Mouse (Mus musculus) left cerebral cortex, postnatal 14 days (tissue): ENCODE data around the gene Rimbp2. TPM values are rescaled to one million over a fixed set of nuclear protein-coding genes. Genes with fewer than 3 reads are reported as not detected.
A peak's percentile ranks its signal among the peaks of the same experiment; 100 is the strongest.
"Not testable (repeated sequence)": the region's sequence is repeated elsewhere in the genome, so short reads cannot be mapped to it uniquely, and the experiment has no call there.

ENCODE experiments used
- DNase-seq, 2 experiments: peaks; one replicate each; pipeline ENCODE4 v3.0.0; 2021 to 2022; ENCODE audit warnings: low spot score in 2 of 2, mixed read lengths in 1 of 2
- intact Hi-C: fragments of 180-260 bp; cut with DNase I; formaldehyde crosslinking; loops from one replicate; pipeline ENCODE4 v1.15.1; 2025
- total RNA-seq, 2 experiments: library from RNA; stranded (reverse); gene quantifications; 2 replicates each; pipeline ENCODE4 v1.2.3; 2021

Rimbp2 gene
- total RNA-seq, 2 experiments from 2014 or later: 135 to 155 TPM

DNA sequence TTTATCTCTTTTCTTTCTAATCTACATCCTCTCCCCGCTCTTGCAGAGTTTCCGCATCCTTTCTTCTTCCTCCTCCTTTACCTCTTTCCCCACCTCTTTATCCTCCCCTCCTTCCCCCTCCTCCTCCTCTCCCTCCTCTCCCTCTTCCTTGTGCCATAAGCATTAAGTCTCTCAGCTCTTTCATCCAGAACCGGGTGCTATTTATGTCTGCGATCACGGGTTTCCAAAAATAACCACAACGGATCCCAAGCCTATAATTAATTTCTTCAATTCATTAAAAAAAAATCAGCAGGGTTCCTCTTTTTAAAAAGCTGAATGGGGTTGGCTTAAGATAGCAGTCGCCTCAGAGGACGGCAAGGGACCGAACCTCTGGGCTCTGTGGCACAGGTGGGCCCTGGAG is 145.9 kb downstream of the Rimbp2 start:
- intact Hi-C loops: no loop called here
- no peak for DNase-seq

DNA sequence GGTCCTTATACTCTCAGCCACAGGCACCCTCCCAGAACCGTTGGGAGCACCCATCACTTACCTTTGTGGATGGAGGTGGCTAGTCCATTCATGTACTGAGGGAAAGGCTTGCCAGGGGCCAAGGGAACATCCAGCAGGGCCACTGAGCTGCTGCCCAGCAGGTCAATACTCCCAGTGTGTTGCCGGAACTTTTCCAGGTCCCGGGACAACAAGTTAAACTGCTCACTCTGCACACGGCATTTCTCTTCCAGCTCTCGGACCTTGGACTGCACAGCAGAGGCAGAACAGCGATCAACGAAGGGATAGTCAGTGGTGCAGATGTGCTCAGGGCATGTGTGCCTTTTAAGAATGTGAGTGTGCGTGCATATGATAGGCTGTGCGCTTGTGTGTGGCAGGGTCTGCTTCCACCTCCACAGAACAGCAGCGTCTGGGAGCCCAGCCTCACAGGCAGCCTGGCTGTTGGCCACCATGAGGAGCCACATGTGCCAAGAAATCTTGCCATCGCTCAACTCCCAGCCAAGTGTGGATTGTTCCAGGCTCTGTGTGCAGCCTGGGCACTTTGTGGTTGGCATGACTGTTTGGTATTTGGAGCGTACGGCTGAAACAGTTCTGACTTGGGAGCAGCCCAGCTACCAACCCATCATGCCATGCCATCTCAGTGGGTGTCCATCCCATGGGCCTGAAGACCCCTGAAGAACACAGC is 146.8 kb downstream of the Rimbp2 start:
- intact Hi-C loops: no loop called here
- peak; percentile 83 to 91 for DNase-seq

DNA sequence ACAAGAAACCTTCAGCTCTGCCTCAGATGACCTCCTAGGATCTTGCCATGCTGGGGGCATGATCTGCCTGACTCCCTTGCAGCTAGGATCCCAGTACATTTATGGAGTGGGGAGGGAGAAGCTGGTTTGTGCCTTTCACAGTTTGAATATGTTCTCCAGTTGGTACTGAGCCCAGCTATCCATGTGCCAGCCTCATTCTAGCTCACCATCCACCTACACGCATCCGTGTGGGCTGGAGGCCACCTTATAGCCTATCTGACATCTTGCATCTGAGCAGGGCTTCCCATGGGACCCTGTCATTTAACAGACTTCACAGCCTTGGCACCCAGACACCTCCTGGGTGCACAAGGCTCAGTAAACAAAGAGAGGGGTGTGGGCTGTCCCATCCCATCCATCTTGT is 148.2 kb downstream of the Rimbp2 start:
- DNase-seq: no peak
- intact Hi-C loops: no loop called here

DNA sequence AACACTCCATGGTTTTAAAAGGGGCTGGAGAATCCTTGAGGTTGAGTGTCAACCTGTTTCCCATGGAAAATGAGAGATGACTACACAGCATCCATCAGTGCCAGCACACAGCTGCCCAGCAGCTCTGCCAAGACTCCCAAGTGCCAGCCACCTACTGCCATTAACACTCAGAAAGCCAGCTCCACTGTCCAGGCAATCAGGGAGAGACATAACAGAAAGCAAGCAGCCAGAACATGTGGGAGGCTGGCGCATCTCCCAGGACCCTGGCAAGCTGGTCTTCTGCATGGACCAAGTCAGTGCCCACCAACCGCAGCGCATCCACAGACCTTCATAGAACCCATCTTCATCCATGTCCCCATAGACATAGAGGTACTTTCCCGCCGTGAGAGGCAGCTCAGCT is 152.7 kb downstream of the Rimbp2 start:
- DNase-seq: peak in 1 of 2 experiments; percentile 45
- intact Hi-C loops: no loop called here

DNA sequence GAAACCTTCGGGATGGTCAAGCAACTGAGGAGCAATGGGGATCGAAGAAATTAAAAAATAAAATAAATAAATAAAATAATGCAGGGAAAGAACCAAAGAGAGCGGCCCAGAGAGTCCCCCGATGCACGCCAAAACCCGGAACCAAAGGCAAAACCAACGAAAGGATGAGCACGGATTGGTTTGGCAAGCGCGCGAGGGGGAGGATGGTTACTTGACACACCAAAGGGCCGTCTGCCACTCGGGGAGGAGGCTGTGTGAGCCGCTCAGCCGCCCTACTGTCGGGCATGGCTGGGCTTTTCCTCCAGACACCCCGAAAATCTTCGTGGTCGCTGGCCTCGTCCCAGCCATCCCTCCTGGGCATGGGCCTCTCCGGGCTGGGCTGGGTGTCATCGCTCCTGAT is 171.7 kb downstream of the Rimbp2 start:
- DNase-seq: no peak
- intact Hi-C loops: no loop called here

DNA sequence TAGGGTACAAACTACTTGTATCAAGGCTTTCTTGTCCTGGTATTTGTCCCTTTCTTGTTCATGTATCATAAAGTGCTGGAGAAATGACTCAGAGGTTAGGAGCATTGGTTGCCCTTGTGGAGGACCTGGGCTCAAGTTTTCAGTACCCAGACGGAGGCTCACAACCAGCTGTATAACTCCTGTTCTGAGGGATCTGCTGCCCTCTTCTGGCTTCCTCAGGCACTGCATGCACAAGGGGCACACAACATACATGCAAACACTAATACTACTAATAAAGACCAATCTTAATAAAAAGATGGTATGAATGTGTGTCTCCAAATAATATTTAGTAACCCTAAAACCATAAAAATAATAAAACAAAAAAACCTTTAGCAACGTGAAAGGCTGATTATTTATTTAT is 176.9 kb downstream of the Rimbp2 start:
- no peak for DNase-seq
- intact Hi-C loops: loop anchor here (10.0 kb wide), 1 partner anchor 198 kb away; no protein-coding TSS in a partner anchor

DNA sequence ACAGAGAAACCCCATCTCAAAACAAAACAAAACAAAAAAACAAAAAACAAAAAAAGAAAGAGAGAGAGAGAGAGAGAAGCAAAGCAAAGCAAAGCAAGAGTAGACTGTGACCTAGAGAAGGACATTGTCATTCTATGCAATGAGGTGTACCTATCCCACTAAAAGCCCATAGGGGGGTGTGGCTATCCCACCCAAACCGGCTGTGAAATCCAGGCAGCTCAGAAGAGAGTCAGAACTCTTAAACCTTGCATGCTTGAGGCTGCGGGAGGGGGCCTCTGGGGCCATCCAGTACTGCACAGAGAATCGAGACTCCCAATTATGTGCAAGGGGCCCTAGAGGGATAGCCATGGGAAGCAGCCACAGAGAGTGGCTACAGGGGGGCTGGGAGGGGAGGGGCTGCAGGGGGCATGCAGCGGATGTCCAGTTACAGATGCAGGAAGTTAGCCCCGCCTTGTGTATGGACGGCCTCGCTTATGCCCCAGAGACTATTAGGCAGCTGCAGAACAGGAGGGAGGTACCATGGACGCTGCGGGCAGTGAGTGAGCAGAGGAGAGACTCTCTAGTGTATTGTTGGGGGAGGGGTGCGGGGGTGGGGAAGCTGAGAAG is 184.2 kb downstream of the Rimbp2 start:
- intact Hi-C loops: no loop called here

DNA sequence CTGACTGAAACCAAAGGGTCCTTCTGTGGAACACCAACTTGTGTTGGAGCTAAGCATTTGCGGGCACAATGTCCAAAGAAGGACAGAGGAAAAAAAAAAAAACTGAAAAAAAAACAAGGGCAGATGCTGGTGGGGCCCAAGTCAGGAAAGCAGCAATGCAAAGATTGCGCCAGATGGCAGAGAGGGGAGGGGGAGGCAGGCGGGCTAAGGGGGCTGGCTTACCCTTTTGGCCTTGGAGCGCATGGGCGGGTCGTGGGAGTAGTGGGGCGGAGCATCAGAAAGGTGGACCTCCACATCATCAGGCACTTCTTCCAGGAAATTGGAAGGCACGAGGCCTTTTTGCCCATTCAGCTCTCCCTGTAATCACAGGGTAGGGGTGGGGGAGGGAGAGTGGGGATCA is 192.2 kb downstream of the Rimbp2 start:
- intact Hi-C loops: no loop called here
- DNase-seq: no peak

More for the DNA sequence above, 184.2 kb downstream of the Rimbp2 start:
- DNase-seq: no peak

DNA sequence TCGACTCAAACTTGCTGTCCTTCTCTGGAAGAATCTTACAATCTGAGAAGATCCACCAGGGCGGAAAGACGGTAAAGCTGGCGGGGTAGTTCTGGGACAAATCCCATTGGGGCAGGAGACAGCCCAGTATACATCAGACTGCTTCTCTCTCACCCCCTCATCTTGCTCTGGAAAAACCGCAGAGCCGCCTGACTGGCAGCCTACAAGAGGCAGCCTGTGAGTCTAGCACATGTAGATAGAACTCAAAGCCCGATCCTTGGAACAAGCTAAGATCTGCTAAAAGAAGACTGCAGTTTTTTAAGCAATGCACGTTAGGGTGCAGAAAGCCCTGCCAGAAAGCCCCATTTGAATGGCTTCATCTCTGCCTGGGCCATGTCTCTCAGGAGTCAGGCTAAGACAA is 207.0 kb downstream of the Rimbp2 start:
- DNase-seq: peak; percentile 41 to 68
- intact Hi-C loops: no loop called here

DNA sequence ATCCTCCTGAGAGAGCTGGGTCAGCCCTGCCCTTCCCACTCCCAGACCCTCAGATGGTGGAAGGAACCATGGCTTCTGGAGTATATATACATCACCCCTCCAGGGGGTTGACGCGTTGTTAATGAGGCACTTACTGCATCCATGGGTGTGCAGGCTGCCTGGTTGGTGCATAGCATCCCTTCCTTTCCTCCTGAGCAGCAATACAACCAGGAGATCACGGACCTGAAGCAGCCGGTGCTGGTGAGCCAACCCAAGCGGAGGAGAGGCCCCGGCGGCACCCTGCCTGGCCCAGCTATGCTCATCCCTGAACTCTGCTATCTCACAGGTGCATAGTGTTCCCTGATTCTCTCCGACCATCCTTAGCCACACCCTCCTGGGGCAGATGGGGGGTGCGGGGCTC is 208.1 kb downstream of the Rimbp2 start:
- no peak for DNase-seq
- intact Hi-C loops: no loop called here

DNA sequence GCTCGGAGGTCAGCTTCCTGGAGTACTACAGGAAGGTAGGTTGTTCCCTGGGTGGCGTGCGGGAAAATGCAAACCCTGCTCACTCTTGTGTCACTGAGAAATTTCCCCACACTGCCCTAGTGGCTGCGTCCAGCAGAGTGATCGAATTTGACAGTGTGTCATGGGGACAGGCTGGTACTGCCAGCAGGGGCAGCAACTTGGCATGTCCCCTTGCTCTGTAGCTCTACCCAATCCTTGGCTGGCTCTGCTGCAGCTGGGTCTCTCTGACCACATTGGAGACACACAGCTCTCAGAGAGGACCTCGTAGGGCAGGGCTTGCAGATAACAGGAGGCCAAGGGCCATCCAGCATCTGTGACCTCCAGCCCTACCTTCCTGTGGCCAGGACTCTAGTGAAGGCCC is 208.9 kb downstream of the Rimbp2 start:
- intact Hi-C loops: no loop called here
- no peak for DNase-seq

DNA sequence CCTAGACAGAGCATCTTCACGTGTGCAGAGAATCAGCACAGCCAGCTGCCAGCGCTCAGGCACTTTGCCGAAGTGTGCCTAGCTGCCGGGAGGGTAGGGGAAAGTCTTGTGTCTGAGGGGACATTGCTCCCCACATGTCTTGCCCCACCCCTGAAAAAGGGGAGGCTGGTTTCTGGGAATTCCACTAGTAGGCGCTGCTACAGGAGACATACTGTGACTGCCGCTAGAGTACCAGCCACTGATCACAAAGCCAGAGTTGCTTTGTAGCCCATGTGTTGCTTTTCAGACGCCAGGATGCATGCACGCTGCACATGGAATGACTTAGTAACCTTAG is 213.5 kb downstream of the Rimbp2 start:
- DNase-seq: no peak
- intact Hi-C loops: no loop called here

DNA sequence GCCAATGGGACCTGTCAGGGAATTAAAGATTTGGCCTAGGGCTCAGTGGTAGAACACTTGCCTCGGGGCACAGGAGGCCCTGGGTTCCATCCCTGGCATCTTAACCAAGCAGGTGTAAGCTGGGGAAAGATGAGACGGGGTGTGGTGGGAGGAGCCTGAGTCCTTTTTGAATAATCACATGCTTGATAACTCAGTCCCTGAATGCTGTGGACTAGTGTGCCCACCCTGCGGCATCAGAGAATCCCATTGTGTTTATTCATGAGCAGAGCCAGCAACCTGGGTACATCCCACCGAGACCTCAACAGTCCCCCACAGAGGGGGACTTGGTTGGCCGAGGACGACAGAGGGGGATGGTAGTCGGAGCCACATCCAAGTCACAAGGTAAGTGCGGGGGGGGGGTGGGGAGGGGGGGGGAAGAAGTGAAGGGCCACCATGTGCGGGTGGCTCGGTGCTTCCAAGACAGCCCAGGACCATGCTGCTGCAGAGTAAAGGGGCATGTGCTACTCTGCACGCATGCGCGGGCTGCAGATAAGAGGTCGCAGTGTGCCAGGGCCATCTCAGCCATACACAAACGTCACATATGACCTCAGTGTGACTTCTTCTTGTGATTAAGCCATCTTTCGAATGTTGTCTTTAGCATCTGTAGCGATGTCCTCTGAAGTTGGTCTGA is 214.0 kb downstream of the Rimbp2 start:
- DNase-seq: no peak
- intact Hi-C loops: no loop called here

DNA sequence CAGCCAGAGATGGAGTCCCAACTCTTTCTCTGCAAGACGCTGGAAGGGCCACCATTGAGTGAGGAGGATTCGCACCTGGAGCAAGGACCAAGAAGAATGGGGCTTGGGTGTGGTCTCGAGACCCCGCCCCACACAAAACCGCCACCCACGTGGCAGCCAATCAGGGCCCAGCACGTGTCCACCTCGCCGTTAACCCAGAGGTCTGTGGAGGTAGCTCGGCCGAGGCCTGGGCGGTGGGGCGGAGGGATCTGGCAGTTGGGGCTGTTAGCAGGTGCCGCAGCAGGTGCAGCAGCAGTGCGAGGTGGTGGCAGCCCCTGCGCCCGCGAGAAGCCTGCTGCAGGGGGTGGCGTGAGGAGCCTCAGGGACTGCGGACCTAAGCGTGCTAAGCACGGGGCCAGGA is 217.4 kb downstream of the Rimbp2 start:
- no peak for DNase-seq
- intact Hi-C loops: loop anchor here (2.0 kb wide), 1 partner anchor 211 kb away; no protein-coding TSS in a partner anchor

DNA sequence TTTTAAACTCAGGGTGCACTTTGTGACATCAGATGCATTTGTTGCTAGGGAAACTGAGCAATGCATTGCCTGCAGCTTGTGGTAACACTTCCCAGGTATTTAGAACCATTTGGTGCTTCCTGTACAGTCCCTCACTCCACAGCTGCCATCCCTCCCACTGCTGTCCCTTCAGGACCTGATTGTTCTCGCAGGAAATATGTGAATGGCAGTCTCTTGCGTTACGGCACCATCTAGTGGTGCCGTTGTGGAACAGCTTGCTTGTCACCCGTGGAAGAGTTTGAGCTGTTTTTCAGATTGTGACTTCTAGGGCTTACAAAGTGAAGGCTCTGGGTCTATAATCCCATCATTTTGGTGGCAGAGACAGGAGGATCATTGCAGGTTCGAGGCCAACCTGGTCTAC is 219.3 kb downstream of the Rimbp2 start:
- intact Hi-C loops: loop anchor here (2.0 to 5.0 kb wide), 2 partner anchors 209 to 248 kb away; no protein-coding TSS in a partner anchor
- DNase-seq: peak; percentile 70

DNA sequence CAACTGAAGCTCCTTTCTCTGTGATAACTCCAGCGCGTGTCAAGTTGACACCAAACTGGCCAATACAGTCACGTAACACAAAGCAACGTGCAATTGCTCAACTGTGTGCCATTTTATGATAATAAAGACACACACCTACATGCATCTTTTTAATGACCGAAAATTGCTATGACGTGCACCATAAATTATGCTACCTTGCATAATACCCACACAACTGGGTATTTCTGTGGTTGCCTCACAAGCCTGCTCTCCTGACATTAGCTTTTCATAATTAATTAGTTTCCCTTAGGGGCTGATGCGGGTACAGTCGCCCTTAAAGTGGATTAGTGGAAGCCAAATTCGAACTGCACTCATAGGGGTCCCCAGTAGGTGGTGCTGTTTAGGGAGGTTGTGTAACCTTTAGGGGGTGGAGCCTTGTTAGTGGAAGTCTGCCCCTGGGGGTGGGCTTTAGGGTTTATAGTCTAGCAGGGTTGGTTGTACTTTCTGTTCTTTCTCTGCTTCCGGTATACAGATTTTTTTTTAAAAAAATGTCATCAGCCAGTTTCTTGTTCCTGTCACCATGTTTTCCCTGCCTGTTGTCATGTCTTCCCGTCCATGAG is 220.8 kb downstream of the Rimbp2 start:
- intact Hi-C loops: loop anchor here (5.0 kb wide), 1 partner anchor 250 kb away; no protein-coding TSS in a partner anchor
- DNase-seq: no peak

DNA sequence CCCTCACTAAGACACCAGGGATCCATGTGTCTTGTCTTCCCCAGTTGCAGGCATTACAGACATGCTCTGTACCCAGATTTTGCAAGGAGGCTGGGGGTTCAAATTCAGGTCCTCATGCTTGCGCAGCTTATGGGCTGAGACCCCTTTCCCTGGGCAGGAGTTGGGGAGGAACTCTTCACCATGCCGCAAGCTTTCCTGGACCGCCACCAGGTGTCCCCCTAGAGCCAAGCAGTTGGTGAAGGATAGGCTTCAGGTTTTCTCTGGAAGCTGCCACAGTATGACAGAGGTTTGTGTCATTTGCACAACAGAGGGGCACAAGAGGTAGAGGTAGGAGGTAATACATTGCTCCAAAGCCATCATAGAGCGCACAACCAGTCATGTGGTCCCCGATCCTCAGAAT is 222.7 kb downstream of the Rimbp2 start:
- peak in 1 of 2 experiments; percentile 53 for DNase-seq

DNA sequence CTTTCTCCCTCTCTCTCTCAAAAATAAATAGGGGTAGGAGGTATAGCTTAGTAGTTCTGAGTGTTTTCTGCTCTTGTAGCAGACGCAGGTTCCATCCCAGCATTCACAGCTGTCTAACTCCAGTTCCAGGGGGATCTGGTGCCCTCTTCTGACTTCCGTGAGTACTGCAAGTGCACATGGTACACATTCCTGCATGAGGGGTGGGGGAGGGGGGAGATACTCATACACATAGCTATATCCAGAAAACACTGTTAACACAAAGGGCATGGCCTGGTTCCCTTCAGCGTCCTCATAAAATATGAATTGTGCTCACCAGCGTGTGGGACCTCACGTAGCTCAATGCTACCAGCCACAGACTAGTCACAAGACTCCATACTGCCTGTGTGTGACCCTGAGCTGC is 223.9 kb downstream of the Rimbp2 start:
- DNase-seq: no peak
- intact Hi-C loops: no loop called here

More for the DNA sequence above, 222.7 kb downstream of the Rimbp2 start:
- intact Hi-C loops: loop anchor here (5.0 kb wide), 1 partner anchor 252 kb away; no protein-coding TSS in a partner anchor

DNA sequence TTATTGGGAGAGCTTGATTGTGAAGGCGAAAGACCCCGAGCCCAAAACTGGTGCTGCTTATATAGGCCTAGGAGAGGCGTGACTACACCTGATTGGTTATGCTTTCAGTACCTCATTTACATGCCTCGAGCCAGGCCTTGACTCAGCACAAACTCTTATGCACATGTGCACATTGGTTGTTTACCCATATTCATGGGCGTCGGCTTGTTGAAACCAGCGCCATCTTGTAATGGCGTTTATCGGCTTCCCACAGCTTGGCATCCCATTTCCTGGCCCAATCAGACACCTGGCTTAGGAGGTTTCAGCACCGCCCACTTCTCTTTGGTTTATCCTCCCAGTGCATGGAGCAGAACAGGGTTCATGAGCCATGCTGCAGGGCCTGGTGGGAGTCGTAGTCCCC is 232.8 kb downstream of the Rimbp2 start:
- DNase-seq, intact Hi-C loops: not testable (repeated sequence)

DNA sequence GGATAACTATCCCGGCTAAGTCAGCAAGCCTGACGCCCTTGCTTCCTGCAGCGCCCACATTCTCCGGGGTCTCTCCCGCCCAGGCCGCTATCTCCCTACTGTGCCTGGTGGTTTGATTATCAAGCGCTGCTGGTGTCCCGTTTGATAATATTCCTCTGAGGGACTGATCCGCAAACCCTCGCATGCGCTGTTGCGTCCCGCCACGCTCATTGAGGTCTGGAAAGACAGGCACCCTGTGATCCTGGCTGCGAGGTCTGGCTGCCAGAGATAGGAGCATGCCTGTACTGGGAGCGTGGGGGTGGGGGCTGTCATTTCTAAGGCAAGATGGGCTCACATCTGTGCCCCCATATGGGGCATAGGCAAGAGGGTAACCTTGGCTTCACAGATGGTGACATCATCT is 238.1 kb downstream of the Rimbp2 start:
- intact Hi-C loops: no loop called here
- no peak for DNase-seq
